16 mouse cellular contexts compared by ENCODE assay signal in the genomic region with DNA sequence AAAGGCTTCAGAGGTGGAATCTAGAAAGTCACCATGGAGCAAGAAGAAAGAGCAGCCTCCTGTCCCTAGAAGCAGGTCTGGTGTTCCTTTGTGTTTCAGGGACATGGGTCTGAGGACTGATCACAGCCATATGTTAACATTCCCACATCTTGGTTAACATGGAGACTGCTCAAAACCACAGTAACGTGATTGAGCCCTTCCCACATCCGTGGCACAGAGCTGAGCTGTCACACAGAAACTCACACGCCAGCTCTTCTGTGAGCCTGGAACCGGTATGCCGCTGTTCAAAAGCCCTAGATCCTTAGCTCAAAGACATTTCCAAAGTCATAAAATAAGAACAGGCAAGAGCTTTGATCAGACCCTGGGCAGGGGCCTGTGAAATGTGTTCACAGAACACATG. TPM values are rescaled to one million over a fixed set of nuclear protein-coding genes. Genes with fewer than 3 reads are reported as not detected.
"Had no signal": no experiment of that assay in that cellular context is flagged by ENCODE, and none has a peak within 500 bp of the region (broad histone marks: within the 10 kb centered on the region; RNA-seq: fewer than 3 reads in every experiment).

No protein-coding gene starts in this region.

- H3K27ac ChIP-seq: limb, embryonic 13.5 days; liver, embryonic 12.5 days; midbrain, embryonic 10.5 days; neural tube, embryonic 13.5 days; stomach, postnatal 0 days had no signal

- H3K36me3 ChIP-seq: limb, embryonic 13.5 days; liver, embryonic 12.5 days; midbrain, embryonic 10.5 days; neural tube, embryonic 13.5 days had no signal

- H3K9me3 ChIP-seq: limb, embryonic 13.5 days; liver, embryonic 12.5 days; midbrain, embryonic 10.5 days; neural tube, embryonic 13.5 days had no signal

- H3K4me3 ChIP-seq: limb, embryonic 13.5 days; liver, embryonic 12.5 days; midbrain, embryonic 10.5 days; neural tube, embryonic 13.5 days had no signal

- ATAC-seq: liver, embryonic 12.5 days had no signal

- H3K4me1 ChIP-seq: midbrain, embryonic 10.5 days had no signal

- H3K4me2 ChIP-seq: limb, embryonic 13.5 days; liver, embryonic 12.5 days; lung, embryonic 14.5 days; neural tube, embryonic 13.5 days had no signal

- H3K9ac ChIP-seq: limb, embryonic 13.5 days; liver, embryonic 12.5 days; lung, embryonic 14.5 days; neural tube, embryonic 13.5 days had no signal

- DNase-seq: kidney, adult 8-10 months; layer of hippocampus, adult 9-11 months; layer of hippocampus, postnatal 36 days; midbrain, embryonic 14.5 days; right cerebral cortex, adult 18-20 months; right cerebral cortex, postnatal 25 days had no signal

- H3K27me3 ChIP-seq: limb, embryonic 13.5 days; liver, embryonic 12.5 days; neural tube, embryonic 13.5 days had no signal

RNA-seq across cellular contexts. Expression of a gene that starts 19.3 kb away (rescaled TPM):
- polyA plus RNA-seq: small intestine, adult 2 months had no signal

RNA-seq across cellular contexts. Expression of a gene that starts 52.0 kb away (rescaled TPM):
- polyA plus RNA-seq: kidney, embryonic 16.5 days; limb, embryonic 13.5 days; liver, embryonic 12.5 days; liver, embryonic 16.5 days; lung, embryonic 14.5 days; midbrain, embryonic 10.5 days; midbrain, embryonic 14.5 days; neural tube, embryonic 13.5 days; small intestine, adult 2 months; stomach, postnatal 0 days; thymus, adult 2 months had no signal
